Mouse (Mus musculus) CH12.LX (cell line): Measurements from ENCODE around the gene Ccdc122.

Experiments used
- CHD2 ChIP-seq: IDR thresholded peaks from 2 replicates; pipeline ENCODE4 v1.6.1; 2011; ENCODE audit warnings: low read length, improper control_type of control experiment
- MYC ChIP-seq: IDR thresholded peaks from 2 replicates; pipeline ENCODE4 v1.6.1; 2011; ENCODE audit warnings: low read depth, mild to moderate bottlenecking, improper control_type of control experiment, low read length
- POLR2A ChIP-seq: IDR thresholded peaks from 2 replicates; pipeline ENCODE4 v1.6.1; 2011; ENCODE audit warnings: low read depth, mild to moderate bottlenecking, improper control_type of control experiment, low read length

- TF ChIP-seq MYC = no peak
- no peak for TF ChIP-seq POLR2A
- no peak for TF ChIP-seq CHD2
Measured at GRCm38 (mm10) chr14:77136936-77137335, 100.4 kb downstream of the Ccdc122 start.
